Mouse (Mus musculus) bone marrow macrophage, adult 2 months (primary cell): ENCODE measurements around the gene Aanat.

Experiments
- CTCF ChIP-seq: IDR thresholded peaks from 2 replicates; pipeline ENCODE4 v1.5.1; 2012; ENCODE audit warnings: low read depth, mild to moderate bottlenecking, low read length, moderate library complexity
- POLR2A ChIP-seq: IDR thresholded peaks from 2 replicates; pipeline ENCODE4 v1.6.1; 2012; ENCODE audit warnings: mild to moderate bottlenecking, low read depth, low read length, borderline replicate concordance

DNA sequence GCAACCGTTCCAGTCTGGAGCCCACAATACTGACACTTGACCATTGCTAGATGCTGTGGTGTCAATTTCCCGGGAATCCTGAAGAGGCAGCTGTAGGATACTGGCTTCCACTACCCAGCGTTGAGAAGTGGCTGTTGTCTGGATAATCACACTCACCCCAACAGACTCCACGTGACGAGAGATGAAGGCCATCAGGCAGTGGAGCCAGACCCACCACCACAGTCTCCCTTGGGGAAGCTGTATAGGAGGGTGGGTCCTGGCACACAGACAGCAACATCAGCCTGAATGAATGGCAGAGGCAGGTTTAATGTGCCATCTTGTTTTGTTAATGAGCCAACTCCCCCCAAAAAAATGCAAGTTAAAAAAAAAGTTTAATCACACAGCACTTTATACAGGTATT, 48.8 kb upstream of the Aanat start:
- TF ChIP-seq CTCF (no peak), POLR2A (no peak)
